Mouse (Mus musculus) spleen, postnatal 14 days (tissue): ENCODE measurements around the gene Acap3.

ENCODE experiments used
- DNase-seq, 2 experiments: peaks; one replicate each; pipeline ENCODE4 v3.0.0; 2021 to 2022; ENCODE audit warnings: low spot score in 2 of 2

The Acap3 gene

GRCm38 (mm10) chr4:155886330-155886729 lies 5.3 kb upstream of the Acap3 start:
- no peak for DNase-seq

GRCm38 (mm10) chr4:155887674-155888073 lies 3.9 kb upstream of the Acap3 start:
- DNase-seq: peak in 1 of 2 experiments; percentile 5

GRCm38 (mm10) chr4:155888181-155888580 lies 3.4 kb upstream of the Acap3 start:
- DNase-seq: peak in 1 of 2 experiments; percentile 5

GRCm38 (mm10) chr4:155889316-155889715 lies 2.3 kb upstream of the Acap3 start:
- peak in 1 of 2 experiments; percentile 4 for DNase-seq

- DNase-seq: peak in 1 of 2 experiments; percentile 17
Observed at GRCm38 (mm10) chr4:155891011-155891471, 581 bp upstream of the Acap3 start.

GRCm38 (mm10) chr4:155892017-155892416 lies 395 bp downstream of the Acap3 start:
- DNase-seq: peak; percentile 74 to 82

GRCm38 (mm10) chr4:155892438-155893211 lies 1.0 kb downstream of the Acap3 start:
- peak; percentile 25 to 50 for DNase-seq

GRCm38 (mm10) chr4:155893212-155893690 lies 1.6 kb downstream of the Acap3 start:
- peak in 1 of 2 experiments; percentile 5 for DNase-seq

GRCm38 (mm10) chr4:155894311-155894881 lies 2.8 kb downstream of the Acap3 start:
- peak; percentile 61 to 65 for DNase-seq

- DNase-seq: peak in 1 of 2 experiments; percentile 7
Observed at GRCm38 (mm10) chr4:155895216-155895615, 3.6 kb downstream of the Acap3 start.

GRCm38 (mm10) chr4:155895826-155896225 lies 4.2 kb downstream of the Acap3 start:
- DNase-seq: peak in 1 of 2 experiments; percentile 6

GRCm38 (mm10) chr4:155896461-155896860 lies 4.8 kb downstream of the Acap3 start:
- peak in 1 of 2 experiments; percentile 5 for DNase-seq

- DNase-seq: no peak
Observed at GRCm38 (mm10) chr4:155898318-155898717, 6.7 kb downstream of the Acap3 start.

- DNase-seq: peak in 1 of 2 experiments; percentile 4
Observed at GRCm38 (mm10) chr4:155899355-155899754, 7.7 kb downstream of the Acap3 start.

- DNase-seq: peak; percentile 1 to 3
Observed at GRCm38 (mm10) chr4:155901205-155901604, 9.6 kb downstream of the Acap3 start.

- DNase-seq: peak in 1 of 2 experiments; percentile 6
Observed at GRCm38 (mm10) chr4:155903246-155903645, 11.6 kb downstream of the Acap3 start.

GRCm38 (mm10) chr4:155904318-155905102 lies 12.9 kb downstream of the Acap3 start:
- peak; percentile 3 to 6 for DNase-seq

GRCm38 (mm10) chr4:155905634-155906033 lies 14.0 kb downstream of the Acap3 start:
- no peak for DNase-seq

GRCm38 (mm10) chr4:155906125-155906524 lies 14.5 kb downstream of the Acap3 start:
- DNase-seq: no peak

GRCm38 (mm10) chr4:155907003-155907402 lies 15.4 kb downstream of the Acap3 start:
- DNase-seq: no peak

GRCm38 (mm10) chr4:155908281-155908680 lies 16.7 kb downstream of the Acap3 start:
- peak in 1 of 2 experiments; percentile 4 for DNase-seq

GRCm38 (mm10) chr4:155908751-155909150 lies 17.1 kb downstream of the Acap3 start:
- DNase-seq: no peak
